Mouse (Mus musculus): ENCODE data around the gene Borcs5. TPM values are rescaled to one million over a fixed set of nuclear protein-coding genes. Genes with fewer than 3 reads are reported as not detected.
A peak's percentile ranks its signal among the peaks of the same experiment; 100 is the strongest.

Borcs5 gene
- polyA plus RNA-seq, 1 experiment from 2014 or later: 15.4 TPM

GRCm38 (mm10) chr6:134706467-134706866 is 67.2 kb downstream of the Borcs5 start:
- H3K27ac ChIP-seq: no peak overlapping the region
- no peaks in the 10 kb centered on the region for H3K27me3 ChIP-seq (replicated peaks)
- no peaks in the 10 kb centered on the region for H3K36me3 ChIP-seq
- no peaks in the 10 kb centered on the region for H3K4me1 ChIP-seq (replicated peaks)
- H3K4me3 ChIP-seq (replicated peaks): no peak overlapping the region
- no peak overlapping the region for H3K4me2 ChIP-seq (replicated peaks)
- 52% methylated on average over 4 of the region's 4 CpGs for WGBS
- H3K9me3 ChIP-seq: no peaks in the 10 kb centered on the region
- no peak for ATAC-seq
- H3K9ac ChIP-seq: no peak overlapping the region

- Histone ChIP-seq H3K4me3 (replicated peaks) (no peak overlapping the region), H3K27ac (no peak overlapping the region), H3K9ac (no peak overlapping the region), H3K4me2 (replicated peaks) (no peak overlapping the region), H3K36me3 (no peaks in the 10 kb centered on the region), H3K4me1 (replicated peaks) (no peaks in the 10 kb centered on the region), H3K27me3 (replicated peaks) (no peaks in the 10 kb centered on the region), H3K9me3 (no peaks in the 10 kb centered on the region)
- WGBS: 81% methylated on average over 15 of the region's 15 CpGs
- ATAC-seq: no peak
Observed at GRCm38 (mm10) chr6:134710020-134710419, 70.7 kb downstream of the Borcs5 start.

- H3K9ac ChIP-seq: no peak overlapping the region
- no peak overlapping the region for H3K4me3 ChIP-seq (replicated peaks)
- 0 out of 2 replicates have a peak, but pooled peaks cover 3% of the 10 kb centered on the region for H3K4me1 ChIP-seq (replicated peaks)
- H3K36me3 ChIP-seq: no peaks in the 10 kb centered on the region
- H3K4me2 ChIP-seq (replicated peaks): no peak overlapping the region
- WGBS: 33% methylated on average over 3 of the region's 3 CpGs
- H3K27ac ChIP-seq: no peak overlapping the region
- H3K9me3 ChIP-seq: no peaks in the 10 kb centered on the region
- ATAC-seq: no peak
- no peaks in the 10 kb centered on the region for H3K27me3 ChIP-seq (replicated peaks)
Observed at GRCm38 (mm10) chr6:134713321-134713720, 74.0 kb downstream of the Borcs5 start.

GRCm38 (mm10) chr6:134713897-134714296 is 74.6 kb downstream of the Borcs5 start:
- 74% methylated on average over 1 of the region's 1 CpGs for WGBS
- Histone ChIP-seq H3K9me3 (no peaks in the 10 kb centered on the region), H3K36me3 (no peaks in the 10 kb centered on the region), H3K4me2 (replicated peaks) (no peak overlapping the region), H3K4me1 (replicated peaks) (0 out of 2 replicates have a peak, but pooled peaks cover 3% of the 10 kb centered on the region), H3K9ac (no peak overlapping the region), H3K27ac (no peak overlapping the region), H3K27me3 (replicated peaks) (no peaks in the 10 kb centered on the region), H3K4me3 (replicated peaks) (no peak overlapping the region)
- no peak for ATAC-seq

- no peak for ATAC-seq
- H3K4me2 ChIP-seq (replicated peaks): no peak overlapping the region
- no peaks in the 10 kb centered on the region for H3K36me3 ChIP-seq
- no peak overlapping the region for H3K4me3 ChIP-seq (replicated peaks)
- H3K9ac ChIP-seq: no peak overlapping the region
- no peaks in the 10 kb centered on the region for H3K9me3 ChIP-seq
- no peaks in the 10 kb centered on the region for H3K27me3 ChIP-seq (replicated peaks)
- 64% methylated on average over 6 of the region's 6 CpGs for WGBS
- H3K4me1 ChIP-seq (replicated peaks): 0 out of 2 replicates have a peak, but pooled peaks cover 3% of the 10 kb centered on the region
- H3K27ac ChIP-seq: no peak overlapping the region
Observed at GRCm38 (mm10) chr6:134716168-134716587, 76.9 kb downstream of the Borcs5 start.

- Histone ChIP-seq H3K36me3 (no peaks in the 10 kb centered on the region), H3K27me3 (replicated peaks) (no peaks in the 10 kb centered on the region), H3K9ac (no peak overlapping the region), H3K4me2 (replicated peaks) (no peak overlapping the region), H3K4me3 (replicated peaks) (no peak overlapping the region), H3K4me1 (replicated peaks) (0 out of 2 replicates have a peak, but pooled peaks cover 10% of the 10 kb centered on the region), H3K9me3 (no peaks in the 10 kb centered on the region), H3K27ac (peak overlapping the region; percentile 65)
- WGBS: 80% methylated on average over 20 of the region's 20 CpGs
- ATAC-seq: peak; percentile 87
Observed at GRCm38 (mm10) chr6:134717886-134718667, 78.8 kb downstream of the Borcs5 start.

- 81% methylated on average over 11 of the region's 11 CpGs for WGBS
Observed at GRCm38 (mm10) chr6:134718668-134719065, 79.4 kb downstream of the Borcs5 start.

GRCm38 (mm10) chr6:134719156-134719555 is 79.8 kb downstream of the Borcs5 start:
- peak overlapping the region; percentile 65; the same call in 1 of the 2 replicates for H3K27ac ChIP-seq
- no peak overlapping the region for H3K9ac ChIP-seq
- H3K4me3 ChIP-seq (replicated peaks): no peak overlapping the region
- H3K36me3 ChIP-seq: no peaks in the 10 kb centered on the region
- no peaks in the 10 kb centered on the region for H3K27me3 ChIP-seq (replicated peaks)
- ATAC-seq: no peak
- WGBS: 79% methylated on average over 5 of the region's 5 CpGs
- no peaks in the 10 kb centered on the region for H3K9me3 ChIP-seq
- no peak overlapping the region for H3K4me2 ChIP-seq (replicated peaks)
- 0 out of 2 replicates have a peak, but pooled peaks cover 10% of the 10 kb centered on the region for H3K4me1 ChIP-seq (replicated peaks)

More at GRCm38 (mm10) chr6:134718668-134719065, 79.4 kb downstream of the Borcs5 start:
- H3K4me1 ChIP-seq (replicated peaks): 0 out of 2 replicates have a peak, but pooled peaks cover 10% of the 10 kb centered on the region
- no peaks in the 10 kb centered on the region for H3K36me3 ChIP-seq
- no peak overlapping the region for H3K9ac ChIP-seq
- H3K9me3 ChIP-seq: no peaks in the 10 kb centered on the region
- no peak overlapping the region for H3K4me3 ChIP-seq (replicated peaks)
- peak; percentile 57 for ATAC-seq
- no peak overlapping the region for H3K4me2 ChIP-seq (replicated peaks)
- peak overlapping the region; percentile 65; the same call in 1 of the 2 replicates for H3K27ac ChIP-seq
- no peaks in the 10 kb centered on the region for H3K27me3 ChIP-seq (replicated peaks)

GRCm38 (mm10) chr6:134720150-134720549 is 80.8 kb downstream of the Borcs5 start:
- Histone ChIP-seq H3K4me3 (replicated peaks) (no peak overlapping the region), H3K4me2 (replicated peaks) (no peak overlapping the region), H3K9me3 (no peaks in the 10 kb centered on the region), H3K27ac (no peak overlapping the region), H3K27me3 (replicated peaks) (no peaks in the 10 kb centered on the region), H3K4me1 (replicated peaks) (peaks cover 10% of the 10 kb centered on the region; the same call in 1 of the 2 replicates), H3K9ac (no peak overlapping the region), H3K36me3 (no peaks in the 10 kb centered on the region)
- no peak for ATAC-seq
- WGBS: 88% methylated on average over 5 of the region's 5 CpGs

GRCm38 (mm10) chr6:134721729-134722269 is 82.5 kb downstream of the Borcs5 start:
- Histone ChIP-seq H3K4me2 (replicated peaks) (no peak overlapping the region), H3K36me3 (no peaks in the 10 kb centered on the region), H3K4me1 (replicated peaks) (peaks cover 10% of the 10 kb centered on the region; the same call in 1 of the 2 replicates), H3K9ac (no peak overlapping the region), H3K27ac (no peak overlapping the region), H3K9me3 (no peaks in the 10 kb centered on the region), H3K4me3 (replicated peaks) (no peak overlapping the region), H3K27me3 (replicated peaks) (no peaks in the 10 kb centered on the region)
- 77% methylated on average over 6 of the region's 6 CpGs for WGBS
- ATAC-seq: no peak

- no peak overlapping the region for H3K9ac ChIP-seq
- H3K4me3 ChIP-seq (replicated peaks): no peak overlapping the region
- no peaks in the 10 kb centered on the region for H3K9me3 ChIP-seq
- WGBS: 86% methylated on average over 8 of the region's 8 CpGs
- no peaks in the 10 kb centered on the region for H3K36me3 ChIP-seq
- H3K4me1 ChIP-seq (replicated peaks): peaks cover 9% of the 10 kb centered on the region; the same call in 1 of the 2 replicates
- H3K27ac ChIP-seq: peak overlapping the region; percentile 80; the same call in 1 of the 2 replicates
- no peaks in the 10 kb centered on the region for H3K27me3 ChIP-seq (replicated peaks)
- ATAC-seq: no peak
- no peak overlapping the region for H3K4me2 ChIP-seq (replicated peaks)
Observed at GRCm38 (mm10) chr6:134722906-134723305, 83.6 kb downstream of the Borcs5 start.

GRCm38 (mm10) chr6:134723326-134723725 is 84.0 kb downstream of the Borcs5 start:
- H3K4me3 ChIP-seq (replicated peaks): no peak overlapping the region
- 91% methylated on average over 7 of the region's 7 CpGs for WGBS

More at GRCm38 (mm10) chr6:134723326-134723725, 84.0 kb downstream of the Borcs5 start:
- H3K36me3 ChIP-seq: no peaks in the 10 kb centered on the region
- ATAC-seq: no peak
- no peak overlapping the region for H3K9ac ChIP-seq
- H3K4me2 ChIP-seq (replicated peaks): 0 out of 2 replicates have a peak overlapping the region, but pooled peaks have one; percentile 37
- no peaks in the 10 kb centered on the region for H3K27me3 ChIP-seq (replicated peaks)
- H3K4me1 ChIP-seq (replicated peaks): peaks cover 7% of the 10 kb centered on the region; the same call in 1 of the 2 replicates
- H3K9me3 ChIP-seq: no peaks in the 10 kb centered on the region
- peak overlapping the region; percentile 80 for H3K27ac ChIP-seq
